Comparison of ENCODE assay signal across 29 mouse cellular contexts in the genomic region with DNA sequence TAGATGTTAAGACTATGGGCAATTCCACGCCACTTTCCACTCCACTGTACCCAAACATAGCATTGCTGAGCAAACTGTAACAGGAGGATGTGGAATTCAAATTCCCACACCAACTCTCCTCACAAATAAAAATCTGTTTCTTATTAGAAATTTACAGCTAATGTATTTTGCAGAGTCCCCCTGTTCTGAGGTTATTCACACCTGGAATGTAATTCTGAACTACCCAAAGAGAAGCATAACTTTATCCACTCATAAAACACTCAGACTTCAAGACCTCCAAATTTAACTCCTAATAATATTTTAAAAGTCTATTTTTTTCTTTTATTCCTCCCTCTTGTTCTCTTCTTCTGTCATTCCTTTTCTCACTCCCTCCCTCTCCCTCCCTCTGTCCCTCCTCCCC.
"Had no signal": no experiment of that assay in that cellular context is flagged by ENCODE, and none has a peak within 500 bp of the region (broad histone marks: within the 10 kb centered on the region; RNA-seq: fewer than 3 reads in every experiment).

No protein-coding gene starts in this region.

- H3K4me2 ChIP-seq: embryonic facial prominence, embryonic 12.5 days; embryonic facial prominence, embryonic 13.5 days; embryonic facial prominence, embryonic 15.5 days; forebrain, embryonic 12.5 days; forebrain, embryonic 13.5 days; forebrain, embryonic 15.5 days had no signal

- H3K36me3 ChIP-seq: embryonic facial prominence, embryonic 10.5 days; embryonic facial prominence, embryonic 12.5 days; embryonic facial prominence, embryonic 13.5 days; embryonic facial prominence, embryonic 15.5 days; forebrain, embryonic 10.5 days; forebrain, embryonic 12.5 days; forebrain, embryonic 15.5 days had no signal

- DNase-seq: cerebellum, adult 18-20 months; cerebellum, adult 2 months; cerebellum, adult 8-10 months; cerebellum, adult 9-10 months; cerebellum, adult 9-11 months; cerebellum, postnatal 10 days; cerebellum, postnatal 14 days; cerebellum, postnatal 25 days; cerebellum, postnatal 36 days; embryo, embryonic 11 days; forebrain, postnatal 0 days; gastrocnemius, adult 2 months; gastrocnemius, postnatal 10 days; gastrocnemius, postnatal 25 days; gastrocnemius, postnatal 36 days; heart, adult 11 months; heart, adult 18-20 months; heart, adult 2 months had no signal

- H3K9me3 ChIP-seq: embryonic facial prominence, embryonic 10.5 days; embryonic facial prominence, embryonic 12.5 days; embryonic facial prominence, embryonic 13.5 days; embryonic facial prominence, embryonic 15.5 days; forebrain, embryonic 10.5 days; forebrain, embryonic 12.5 days; forebrain, embryonic 13.5 days; forebrain, embryonic 15.5 days had no signal

- H3K9ac ChIP-seq: embryonic facial prominence, embryonic 12.5 days; embryonic facial prominence, embryonic 13.5 days; embryonic facial prominence, embryonic 15.5 days; forebrain, embryonic 12.5 days; forebrain, embryonic 13.5 days; forebrain, embryonic 15.5 days; forebrain, postnatal 0 days had no signal

- ATAC-seq: forebrain, embryonic 13.5 days; forebrain, embryonic 14.5 days; forebrain, embryonic 15.5 days; forebrain, embryonic 16.5 days; forebrain, postnatal 0 days had no signal

- H3K27me3 ChIP-seq: embryonic facial prominence, embryonic 12.5 days; embryonic facial prominence, embryonic 13.5 days; embryonic facial prominence, embryonic 15.5 days; forebrain, embryonic 12.5 days; forebrain, embryonic 13.5 days; forebrain, embryonic 15.5 days had no signal

- H3K27ac ChIP-seq: embryonic facial prominence, embryonic 10.5 days; embryonic facial prominence, embryonic 12.5 days; embryonic facial prominence, embryonic 13.5 days; embryonic facial prominence, embryonic 15.5 days; forebrain, embryonic 10.5 days; forebrain, embryonic 12.5 days; forebrain, embryonic 13.5 days; forebrain, embryonic 15.5 days; gastrocnemius, adult 2 months; heart, adult 2 months had no signal

- H3K4me1 ChIP-seq: embryonic facial prominence, embryonic 10.5 days; embryonic facial prominence, embryonic 12.5 days; embryonic facial prominence, embryonic 13.5 days; embryonic facial prominence, embryonic 15.5 days; forebrain, embryonic 10.5 days; forebrain, embryonic 12.5 days; forebrain, embryonic 13.5 days had no signal

- H3K4me3 ChIP-seq: embryonic facial prominence, embryonic 10.5 days; embryonic facial prominence, embryonic 12.5 days; embryonic facial prominence, embryonic 13.5 days; embryonic facial prominence, embryonic 15.5 days; erythroblast, embryonic 14.5 days; forebrain, embryonic 10.5 days; forebrain, embryonic 12.5 days; forebrain, embryonic 13.5 days; forebrain, embryonic 15.5 days; gastrocnemius, adult 2 months; heart, adult 2 months had no signal
